Mouse (Mus musculus) midbrain, embryonic 12.5 days (tissue): Measurements from ENCODE around the gene Hdgf. TPM values are rescaled to one million over a fixed set of nuclear protein-coding genes. Genes with fewer than 3 reads are reported as not detected.

ENCODE experiments used
- ATAC-seq: fragments of 200-750 bp; cut with Nextera tagmentation; 2 replicates; pipeline ENCODE4 v1.8.0; 2017; ENCODE audit warnings: low read depth, moderate TSS enrichment, moderate library complexity; ENCODE audit not compliant: low FRiP score
- H3K27ac ChIP-seq: fragments of 300-500 bp; sonication (generic); replicated peaks from 2 replicates; pipeline ENCODE4 v1.5.1; 2016; ENCODE audit warnings: mild to moderate bottlenecking
- H3K27me3 ChIP-seq: fragments of 300-500 bp; sonication (generic); 2 replicates; pipeline ENCODE4 v1.6.1; 2016; ENCODE audit warnings: mild to moderate bottlenecking
- H3K36me3 ChIP-seq: fragments of 300-500 bp; sonication (generic); 2 replicates; pipeline ENCODE4 v1.6.1; 2016
- H3K4me1 ChIP-seq: fragments of 300-500 bp; sonication (generic); 2 replicates; pipeline ENCODE4 v1.6.1; 2016
- H3K4me2 ChIP-seq: fragments of 300-500 bp; sonication (generic); replicated peaks from 2 replicates; pipeline ENCODE4 v1.6.1; 2016; ENCODE audit warnings: mild to moderate bottlenecking, moderate library complexity
- H3K4me3 ChIP-seq: fragments of 300-500 bp; sonication (generic); 2 replicates; pipeline ENCODE4 v1.5.1; 2016; ENCODE audit warnings: mild to moderate bottlenecking
- H3K9ac ChIP-seq: fragments of 300-500 bp; sonication (generic); replicated peaks from 2 replicates; pipeline ENCODE4 v1.6.1; 2016; ENCODE audit warnings: mild to moderate bottlenecking, moderate library complexity
- H3K9me3 ChIP-seq: fragments of 300-500 bp; sonication (generic); 2 replicates; pipeline ENCODE4 v1.6.1; 2016; ENCODE audit warnings: mild to moderate bottlenecking
- WGBS: fragments of 180-500 bp; shearing (Covaris S2); methylation state at CpG from one replicate; pipeline ENCODE4 v1.1.7; 2016; 5-methylcytosine and 5-hydroxymethylcytosine counted together
- polyA plus RNA-seq: library from polyadenylated mRNA; unstranded; fragments of >200 nt; fragmentation: Nextera tagmentation; extraction: Ambion mirVana; gene quantifications from 2 replicates; pipeline ENCODE4 v1.2.1, GENCODE M21; 2016

The Hdgf gene
- polyA plus RNA-seq, 1 experiment from 2014 or later: 243 TPM

DNA sequence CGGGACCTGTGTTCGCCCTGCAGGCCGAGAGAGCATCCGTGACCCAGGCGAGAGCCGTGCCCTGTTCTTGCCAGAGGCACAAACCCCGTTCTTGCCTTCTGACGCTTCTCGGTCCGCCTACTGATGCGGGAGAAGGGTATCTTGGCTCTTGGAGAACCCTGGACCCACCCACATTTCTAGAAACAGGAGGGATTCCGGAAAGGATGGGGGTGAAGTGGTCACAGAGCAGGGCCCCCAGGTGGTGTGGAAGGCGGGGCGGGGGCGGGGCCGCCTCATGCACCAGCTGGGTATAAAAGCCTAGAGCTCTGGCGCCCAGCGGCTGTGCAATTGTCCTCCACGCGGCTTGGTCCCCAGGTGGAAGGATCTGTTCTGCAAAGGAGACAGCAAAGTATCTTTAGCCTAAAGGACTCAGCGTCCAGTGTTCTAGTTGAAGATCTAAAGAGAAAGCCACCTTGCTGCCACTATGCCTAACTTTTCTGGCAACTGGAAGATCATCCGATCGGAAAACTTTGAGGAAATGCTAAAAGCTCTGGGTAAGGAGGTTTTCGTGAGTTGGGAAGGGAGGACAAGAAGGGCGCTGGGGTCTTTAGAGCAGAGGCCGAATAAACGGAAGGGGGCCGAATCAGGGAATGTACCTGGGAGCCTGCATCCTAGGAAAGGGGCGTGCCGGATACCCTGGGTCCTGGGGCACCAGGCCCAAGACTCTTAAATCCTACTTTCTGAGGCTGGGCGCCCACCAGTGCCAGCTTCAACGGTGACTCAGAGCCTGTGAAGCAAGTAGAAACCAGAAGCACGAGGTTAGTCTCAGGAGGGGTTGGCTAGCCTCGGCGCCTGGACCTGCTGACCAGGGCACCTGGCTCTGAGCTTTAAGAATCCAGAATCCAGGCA lies 42.5 kb downstream of the Hdgf start, which contains the start of gene Crabp2:
Gene Crabp2, plus strand, starts transcription at position 289 of the 888 bp plus-strand sequence.
- Histone ChIP-seq H3K4me1 (peaks cover 93% of the 10 kb centered on the region), H3K36me3 (peaks cover 4% of the 10 kb centered on the region; the same call in 1 of the 2 replicates), H3K4me2 (peak within 1 kb of the TSS; percentile 67), H3K27me3 (no peaks in the 10 kb centered on the region; the same call in 1 of the 2 replicates), H3K9ac (peak within 1 kb of the TSS; percentile 48), H3K4me3 (peak within 1 kb of the TSS; percentile 46), H3K27ac (peak within 1 kb of the TSS; percentile 83), H3K9me3 (no peaks in the 10 kb centered on the region)
- WGBS: 1% methylated on average over 35 of the region's 35 CpGs
- peak; percentile 5; the same call in 1 of the 2 replicates for ATAC-seq

DNA sequence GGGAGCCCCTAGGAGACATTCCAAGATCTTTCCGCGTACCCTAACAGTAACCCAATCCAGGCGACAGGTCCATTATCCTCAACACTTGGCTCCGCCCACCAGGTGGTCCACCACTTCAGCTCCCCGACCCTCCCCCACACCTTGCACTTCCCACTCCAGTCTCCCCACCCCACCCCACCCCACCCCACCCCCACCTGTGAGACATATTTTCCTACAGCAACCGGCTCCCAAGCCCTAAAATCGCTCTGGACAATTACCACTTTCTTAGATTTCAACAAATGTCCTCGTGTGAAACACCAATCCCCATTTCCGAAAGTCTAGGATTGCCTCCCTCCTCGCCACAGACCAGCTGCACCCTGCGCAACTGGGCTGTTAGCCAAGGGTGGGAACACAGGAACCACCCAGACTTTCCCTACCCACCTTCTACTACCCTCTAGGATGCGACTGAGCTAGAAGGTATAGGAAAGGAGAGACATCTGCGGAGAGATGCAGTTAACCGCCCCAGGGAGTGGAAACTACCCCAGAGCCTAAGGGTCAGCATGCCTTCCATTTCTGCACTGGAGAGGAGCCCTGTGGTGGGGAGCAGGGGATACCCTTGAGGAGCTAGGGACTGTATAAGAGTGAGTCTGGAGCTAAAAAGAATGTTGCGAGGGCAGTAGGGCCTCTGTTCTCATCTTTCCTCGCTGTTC lies 43.3 kb downstream of the Hdgf start:
- 2% methylated on average over 16 of the region's 16 CpGs for WGBS
- Histone ChIP-seq H3K36me3 (peaks cover 11% of the 10 kb centered on the region; the same call in 1 of the 2 replicates), H3K27ac (peak overlapping the region; percentile 83), H3K9me3 (no peaks in the 10 kb centered on the region), H3K4me2 (peak overlapping the region; percentile 67), H3K4me1 (peaks cover 91% of the 10 kb centered on the region), H3K9ac (peak overlapping the region; percentile 48), H3K4me3 (peak overlapping the region; percentile 46), H3K27me3 (no peaks in the 10 kb centered on the region; the same call in 1 of the 2 replicates)
- no peak for ATAC-seq

DNA sequence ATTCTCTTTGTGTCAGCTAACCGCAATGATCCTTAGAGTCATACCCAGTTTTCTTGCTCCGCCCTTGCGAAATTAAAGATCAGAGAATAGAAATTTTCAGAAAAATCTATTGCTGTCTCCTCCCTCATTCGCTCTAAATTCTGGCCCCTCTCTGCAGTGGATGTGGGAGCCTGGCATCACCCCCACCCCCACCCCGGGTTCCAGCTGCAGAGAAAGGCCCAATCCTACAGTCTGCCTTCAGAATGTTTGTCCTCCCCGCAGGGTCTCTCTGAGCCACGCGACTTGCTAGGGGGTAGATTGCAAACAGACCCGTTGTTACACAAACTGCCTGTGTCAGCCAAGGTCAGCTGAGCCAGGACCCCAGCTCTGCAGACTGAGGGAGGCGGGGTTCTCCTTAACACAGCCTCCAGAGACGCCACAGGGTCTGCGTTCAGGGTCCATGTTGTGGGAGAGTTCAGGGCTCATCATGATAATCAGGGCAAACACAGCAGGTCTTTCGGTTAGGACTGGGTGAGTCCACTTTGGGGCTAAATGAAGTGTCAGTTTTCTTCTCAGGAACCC lies 43.9 kb downstream of the Hdgf start:
- peaks cover 85% of the 10 kb centered on the region for H3K4me1 ChIP-seq
- no peaks in the 10 kb centered on the region; the same call in 1 of the 2 replicates for H3K27me3 ChIP-seq
- no peak for ATAC-seq
- peaks cover 11% of the 10 kb centered on the region; the same call in 1 of the 2 replicates for H3K36me3 ChIP-seq
- peak overlapping the region; percentile 83 for H3K27ac ChIP-seq
- H3K4me2 ChIP-seq: peak overlapping the region; percentile 67
- no peaks in the 10 kb centered on the region for H3K9me3 ChIP-seq
- H3K9ac ChIP-seq: peak overlapping the region; percentile 48
- WGBS: 2% methylated on average over 13 of the region's 13 CpGs
- H3K4me3 ChIP-seq: peak overlapping the region; percentile 46

GRCm38 (mm10) chr3:87951946-87952345 lies 45.8 kb downstream of the Hdgf start:
- Histone ChIP-seq H3K27ac (peak overlapping the region; percentile 71), H3K9ac (peak overlapping the region; percentile 41), H3K4me2 (peak overlapping the region; percentile 67), H3K36me3 (peaks cover 11% of the 10 kb centered on the region; the same call in 1 of the 2 replicates), H3K4me3 (peak overlapping the region; percentile 22; the same call in 1 of the 2 replicates), H3K9me3 (no peaks in the 10 kb centered on the region), H3K27me3 (no peaks in the 10 kb centered on the region; the same call in 1 of the 2 replicates), H3K4me1 (peaks cover 65% of the 10 kb centered on the region)
- 9% methylated on average over 12 of the region's 12 CpGs for WGBS
- ATAC-seq: no peak

GRCm38 (mm10) chr3:87952440-87952839 lies 46.3 kb downstream of the Hdgf start:
- WGBS: 0% methylated on average over 5 of the region's 5 CpGs
- Histone ChIP-seq H3K9me3 (no peaks in the 10 kb centered on the region), H3K4me2 (peak overlapping the region; percentile 67), H3K27ac (peak overlapping the region; percentile 71), H3K27me3 (no peaks in the 10 kb centered on the region; the same call in 1 of the 2 replicates), H3K9ac (peak overlapping the region; percentile 41), H3K4me3 (peak overlapping the region; percentile 22), H3K36me3 (peaks cover 11% of the 10 kb centered on the region; the same call in 1 of the 2 replicates), H3K4me1 (peaks cover 61% of the 10 kb centered on the region)
- 0 out of 2 replicates have a peak, but pooled peaks have one; percentile 51 for ATAC-seq

GRCm38 (mm10) chr3:87958056-87958455 lies 51.9 kb downstream of the Hdgf start:
- Histone ChIP-seq H3K27me3 (no peaks in the 10 kb centered on the region), H3K4me1 (peaks cover 41% of the 10 kb centered on the region), H3K9me3 (no peaks in the 10 kb centered on the region), H3K27ac (0 out of 2 replicates have a peak overlapping the region, but pooled peaks have one; percentile 4), H3K9ac (no peak overlapping the region), H3K4me3 (no peak overlapping the region), H3K4me2 (no peak overlapping the region), H3K36me3 (peaks cover 11% of the 10 kb centered on the region; the same call in 1 of the 2 replicates)
- no peak for ATAC-seq
- 0% methylated on average over 1 of the region's 1 CpGs for WGBS

GRCm38 (mm10) chr3:87958476-87958875 lies 52.4 kb downstream of the Hdgf start:
- Histone ChIP-seq H3K4me3 (no peak overlapping the region), H3K27ac (no peak overlapping the region), H3K9ac (no peak overlapping the region), H3K36me3 (peaks cover 9% of the 10 kb centered on the region; the same call in 1 of the 2 replicates), H3K4me2 (no peak overlapping the region), H3K9me3 (no peaks in the 10 kb centered on the region), H3K27me3 (no peaks in the 10 kb centered on the region), H3K4me1 (peaks cover 37% of the 10 kb centered on the region)
- 31% methylated on average over 4 of the region's 4 CpGs for WGBS
- no peak for ATAC-seq

GRCm38 (mm10) chr3:87958967-87959366 lies 52.8 kb downstream of the Hdgf start:
- Histone ChIP-seq H3K27me3 (no peaks in the 10 kb centered on the region), H3K4me2 (no peak overlapping the region), H3K27ac (no peak overlapping the region), H3K9me3 (no peaks in the 10 kb centered on the region), H3K4me3 (no peak overlapping the region), H3K4me1 (peaks cover 35% of the 10 kb centered on the region), H3K36me3 (peaks cover 4% of the 10 kb centered on the region; the same call in 1 of the 2 replicates), H3K9ac (no peak overlapping the region)
- ATAC-seq: no peak
- 22% methylated on average over 1 of the region's 1 CpGs for WGBS

DNA sequence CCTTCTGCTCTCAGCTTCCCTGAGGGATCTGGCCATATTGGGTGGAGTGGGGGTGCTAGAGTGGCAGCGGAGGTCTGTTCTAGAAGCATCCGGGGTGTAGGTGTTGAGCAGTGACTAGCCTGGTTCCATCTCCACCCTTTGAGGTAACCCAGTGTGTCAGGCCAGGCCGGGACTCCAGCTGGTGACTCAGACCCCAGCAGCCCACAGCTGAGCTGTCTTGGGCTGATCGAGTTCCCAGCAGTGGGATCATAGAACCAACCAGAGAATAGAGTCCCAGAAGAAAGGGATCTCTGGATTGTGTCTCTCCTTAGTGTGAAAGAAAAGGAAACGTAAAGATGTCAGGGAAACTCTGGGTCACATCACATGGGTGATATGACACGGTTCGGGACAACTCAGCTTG lies 53.2 kb downstream of the Hdgf start:
- H3K9ac ChIP-seq: no peak overlapping the region
- no peak overlapping the region for H3K4me3 ChIP-seq
- ATAC-seq: no peak
- H3K27ac ChIP-seq: 0 out of 2 replicates have a peak overlapping the region, but pooled peaks have one; percentile 94
- no peaks in the 10 kb centered on the region for H3K27me3 ChIP-seq
- peaks cover 35% of the 10 kb centered on the region for H3K4me1 ChIP-seq
- no peak overlapping the region for H3K4me2 ChIP-seq
- 70% methylated on average over 7 of the region's 7 CpGs for WGBS
- H3K9me3 ChIP-seq: no peaks in the 10 kb centered on the region
- no peaks in the 10 kb centered on the region for H3K36me3 ChIP-seq

- peak overlapping the region; percentile 54 for H3K4me2 ChIP-seq
- peak overlapping the region; percentile 39 for H3K4me3 ChIP-seq
- H3K9ac ChIP-seq: peak overlapping the region; percentile 39; the same call in 1 of the 2 replicates
- H3K36me3 ChIP-seq: no peaks in the 10 kb centered on the region
- H3K27me3 ChIP-seq: no peaks in the 10 kb centered on the region
- H3K9me3 ChIP-seq: no peaks in the 10 kb centered on the region
- peak overlapping the region; percentile 94 for H3K27ac ChIP-seq
- no peak for ATAC-seq
- H3K4me1 ChIP-seq: peaks cover 35% of the 10 kb centered on the region
- WGBS: under 1% methylated on average over 10 of the region's 10 CpGs
Measured at GRCm38 (mm10) chr3:87960191-87960585, 54.1 kb downstream of the Hdgf start.

GRCm38 (mm10) chr3:87960586-87961191 lies 54.6 kb downstream of the Hdgf start:
- Histone ChIP-seq H3K4me3 (peak overlapping the region; percentile 39), H3K4me1 (peaks cover 35% of the 10 kb centered on the region), H3K4me2 (peak overlapping the region; percentile 54), H3K36me3 (no peaks in the 10 kb centered on the region), H3K9me3 (no peaks in the 10 kb centered on the region), H3K27me3 (no peaks in the 10 kb centered on the region), H3K27ac (peak overlapping the region; percentile 94), H3K9ac (peak overlapping the region; percentile 70)
- ATAC-seq: peak; percentile 97
- under 1% methylated on average over 27 of the region's 27 CpGs for WGBS
